Mouse (Mus musculus): ENCODE measurements around the gene Rp2. TPM values are rescaled to one million over a fixed set of nuclear protein-coding genes. Genes with fewer than 3 reads are reported as not detected.
"Not testable (repeated sequence)": the region's sequence is repeated elsewhere in the genome, so short reads cannot be mapped to it uniquely, and the experiment has no call there.

Rp2 gene
- total and polyA plus RNA-seq, 2 experiments from 2014 or later = 8.4 to 14.5 TPM

- no peak for TF ChIP-seq CTCF (IDR thresholded peaks at IDR 0.05)
- Histone ChIP-seq H3K4me2 (ENCODE audit: low read depth, low read length, poor library complexity, severe bottlenecking) (no peak overlapping the region), H3K9me3 (ENCODE audit: low read length) (no peaks in the 10 kb centered on the region), H3K36me3 (ENCODE audit: insufficient read depth, low read length) (no peaks in the 10 kb centered on the region), H3K9ac (replicated peaks; ENCODE audit: low read length, poor library complexity, severe bottlenecking) (no peak overlapping the region), H3K27ac (ENCODE audit: low read depth, low read length) (no peak overlapping the region), H3K27me3 (ENCODE audit: insufficient read depth, low read length) (no peaks in the 10 kb centered on the region), H3K4me3 (ENCODE audit: low read depth, low read length) (no peak overlapping the region), H3K4me1 (ENCODE audit: insufficient read depth, low read length) (no peaks in the 10 kb centered on the region)
- no peak for DNase-seq (ENCODE audit: low spot score)
- no peak for ATAC-seq (ENCODE audit: low FRiP score)
- 93% methylated on average over 1 of the region's 1 CpGs for WGBS
These were observed 9.0 kb upstream of the Rp2 start for GRCm38 (mm10) chrX:20355283-20355682.

GRCm38 (mm10) chrX:20356309-20356708, 8.0 kb upstream of the Rp2 start:
- H3K4me2 ChIP-seq (ENCODE audit: low read depth, low read length, poor library complexity, severe bottlenecking) = no peak overlapping the region
- H3K9ac ChIP-seq (replicated peaks; ENCODE audit: low read length, poor library complexity, severe bottlenecking) = no peak overlapping the region
- H3K27ac ChIP-seq (ENCODE audit: low read depth, low read length) = no peak overlapping the region
- DNase-seq (ENCODE audit: low spot score) = no peak
- H3K36me3 ChIP-seq (ENCODE audit: insufficient read depth, low read length) = no peaks in the 10 kb centered on the region
- no peaks in the 10 kb centered on the region for H3K9me3 ChIP-seq (ENCODE audit: low read length)
- no peak overlapping the region for H3K4me3 ChIP-seq (ENCODE audit: low read depth, low read length)
- no peak for ATAC-seq (ENCODE audit: low FRiP score)
- 20% methylated on average over 3 of the region's 3 CpGs for WGBS
- H3K4me1 ChIP-seq (ENCODE audit: insufficient read depth, low read length) = no peaks in the 10 kb centered on the region
- no peak for TF ChIP-seq CTCF (IDR thresholded peaks at IDR 0.05)
- no peaks in the 10 kb centered on the region for H3K27me3 ChIP-seq (ENCODE audit: insufficient read depth, low read length)

GRCm38 (mm10) chrX:20366036-20366435, 1.8 kb downstream of the Rp2 start:
- no peaks in the 10 kb centered on the region for H3K4me1 ChIP-seq (ENCODE audit: insufficient read depth, low read length)
- 46% methylated on average over 1 of the region's 1 CpGs for WGBS
- peak; percentile 29 for TF ChIP-seq CTCF (IDR thresholded peaks at IDR 0.05)
- no peak overlapping the region for H3K9ac ChIP-seq (replicated peaks; ENCODE audit: low read length, poor library complexity, severe bottlenecking)
- DNase-seq (ENCODE audit: low spot score) (no peak), ATAC-seq (ENCODE audit: low FRiP score) (no peak)
- H3K27me3 ChIP-seq (ENCODE audit: insufficient read depth, low read length) = no peaks in the 10 kb centered on the region
- no peaks in the 10 kb centered on the region for H3K36me3 ChIP-seq (ENCODE audit: insufficient read depth, low read length)
- peak overlapping the region; percentile 33; the same call in 1 of the 2 replicates for H3K4me2 ChIP-seq (ENCODE audit: low read depth, low read length, poor library complexity, severe bottlenecking)
- no peaks in the 10 kb centered on the region for H3K9me3 ChIP-seq (ENCODE audit: low read length)
- H3K4me3 ChIP-seq (ENCODE audit: low read depth, low read length) = 0 out of 2 replicates have a peak overlapping the region, but pooled peaks have one; percentile 1
- no peak overlapping the region for H3K27ac ChIP-seq (ENCODE audit: low read depth, low read length)

GRCm38 (mm10) chrX:20379347-20380014, 15.2 kb downstream of the Rp2 start:
- Histone ChIP-seq H3K36me3 (ENCODE audit: insufficient read depth, low read length) (no peaks in the 10 kb centered on the region), H3K9me3 (ENCODE audit: low read length) (no peaks in the 10 kb centered on the region), H3K27me3 (ENCODE audit: insufficient read depth, low read length) (no peaks in the 10 kb centered on the region), H3K4me1 (ENCODE audit: insufficient read depth, low read length) (no peaks in the 10 kb centered on the region), H3K9ac (replicated peaks; ENCODE audit: low read length, poor library complexity, severe bottlenecking) (no peak overlapping the region), H3K4me2 (ENCODE audit: low read depth, low read length, poor library complexity, severe bottlenecking) (no peak overlapping the region), H3K4me3 (ENCODE audit: low read depth, low read length) (no peak overlapping the region), H3K27ac (ENCODE audit: low read depth, low read length) (no peak overlapping the region)
- 78% methylated on average over 7 of the region's 7 CpGs for WGBS
- no peak for ATAC-seq (ENCODE audit: low FRiP score)
- DNase-seq (ENCODE audit: low spot score) = no peak
- no peak for TF ChIP-seq CTCF (IDR thresholded peaks at IDR 0.05)

- H3K4me3 ChIP-seq (ENCODE audit: low read depth, low read length) = no peak overlapping the region
- H3K36me3 ChIP-seq (ENCODE audit: insufficient read depth, low read length) = no peaks in the 10 kb centered on the region
- H3K4me2 ChIP-seq (ENCODE audit: low read depth, low read length, poor library complexity, severe bottlenecking) = no peak overlapping the region
- no peak for ATAC-seq (ENCODE audit: low FRiP score)
- H3K9ac ChIP-seq (replicated peaks; ENCODE audit: low read length, poor library complexity, severe bottlenecking) = no peak overlapping the region
- H3K4me1 ChIP-seq (ENCODE audit: insufficient read depth, low read length) = no peaks in the 10 kb centered on the region
- no peaks in the 10 kb centered on the region for H3K9me3 ChIP-seq (ENCODE audit: low read length)
- no peak overlapping the region for H3K27ac ChIP-seq (ENCODE audit: low read depth, low read length)
- DNase-seq (ENCODE audit: low spot score) = no peak
- 88% methylated on average over 6 of the region's 6 CpGs for WGBS
- TF ChIP-seq CTCF (IDR thresholded peaks at IDR 0.05) = no peak
- no peaks in the 10 kb centered on the region for H3K27me3 ChIP-seq (ENCODE audit: insufficient read depth, low read length)
These were observed 18.0 kb downstream of the Rp2 start for GRCm38 (mm10) chrX:20382260-20382659.

- no peak overlapping the region for H3K4me3 ChIP-seq (ENCODE audit: low read depth, low read length)
- 69% methylated on average over 3 of the region's 3 CpGs for WGBS
- no peak for ATAC-seq (ENCODE audit: low FRiP score)
These were observed 22.7 kb downstream of the Rp2 start for GRCm38 (mm10) chrX:20387006-20387405.

GRCm38 (mm10) chrX:20391964-20392363, 27.7 kb downstream of the Rp2 start:
- H3K4me2 ChIP-seq (ENCODE audit: low read depth, low read length, poor library complexity, severe bottlenecking); H3K4me1 ChIP-seq (ENCODE audit: insufficient read depth, low read length); H3K27ac ChIP-seq (ENCODE audit: low read depth, low read length); H3K9ac ChIP-seq (replicated peaks; ENCODE audit: low read length, poor library complexity, severe bottlenecking); H3K27me3 ChIP-seq (ENCODE audit: insufficient read depth, low read length); H3K9me3 ChIP-seq (ENCODE audit: low read length); H3K36me3 ChIP-seq (ENCODE audit: insufficient read depth, low read length); ATAC-seq (ENCODE audit: low FRiP score); DNase-seq (ENCODE audit: low spot score); H3K4me3 ChIP-seq (ENCODE audit: low read depth, low read length): not testable (repeated sequence)
- WGBS = 86% methylated on average over 8 of the region's 9 CpGs

More at GRCm38 (mm10) chrX:20387006-20387405, 22.7 kb downstream of the Rp2 start:
- Histone ChIP-seq H3K4me2 (ENCODE audit: low read depth, low read length, poor library complexity, severe bottlenecking) (no peak overlapping the region), H3K4me1 (ENCODE audit: insufficient read depth, low read length) (no peaks in the 10 kb centered on the region), H3K36me3 (ENCODE audit: insufficient read depth, low read length) (no peaks in the 10 kb centered on the region), H3K9ac (replicated peaks; ENCODE audit: low read length, poor library complexity, severe bottlenecking) (no peak overlapping the region), H3K9me3 (ENCODE audit: low read length) (no peaks in the 10 kb centered on the region), H3K27me3 (ENCODE audit: insufficient read depth, low read length) (no peaks in the 10 kb centered on the region), H3K27ac (ENCODE audit: low read depth, low read length) (no peak overlapping the region)
- no peak for TF ChIP-seq CTCF (IDR thresholded peaks at IDR 0.05)
- DNase-seq (ENCODE audit: low spot score) = no peak
